Mouse (Mus musculus) c-Kit-negative CD71-positive TER-119-positive erythroid progenitor cells, embryonic 14.5 days (primary cell): ENCODE measurements at regions not wholly inside any gene's neighbourhood (a gene's known extent, or its start where the extent isn't known, plus 50 kb on each side); places are given as distances from the start of the nearest gene placed in this dataset.

Experiments
- DNase-seq: peaks from one replicate; pipeline ENCODE4 v3.0.0-alpha.2; 2013; ENCODE audit warnings: low read depth, low spot score

GRCm38 (mm10) chr17:62546286-62546685 is 334.8 kb downstream of the Efna5 start:
- DNase-seq = no peak

- no peak for DNase-seq
Observed at GRCm38 (mm10) chr17:62545330-62545729, 335.8 kb downstream of the Efna5 start.

DNA sequence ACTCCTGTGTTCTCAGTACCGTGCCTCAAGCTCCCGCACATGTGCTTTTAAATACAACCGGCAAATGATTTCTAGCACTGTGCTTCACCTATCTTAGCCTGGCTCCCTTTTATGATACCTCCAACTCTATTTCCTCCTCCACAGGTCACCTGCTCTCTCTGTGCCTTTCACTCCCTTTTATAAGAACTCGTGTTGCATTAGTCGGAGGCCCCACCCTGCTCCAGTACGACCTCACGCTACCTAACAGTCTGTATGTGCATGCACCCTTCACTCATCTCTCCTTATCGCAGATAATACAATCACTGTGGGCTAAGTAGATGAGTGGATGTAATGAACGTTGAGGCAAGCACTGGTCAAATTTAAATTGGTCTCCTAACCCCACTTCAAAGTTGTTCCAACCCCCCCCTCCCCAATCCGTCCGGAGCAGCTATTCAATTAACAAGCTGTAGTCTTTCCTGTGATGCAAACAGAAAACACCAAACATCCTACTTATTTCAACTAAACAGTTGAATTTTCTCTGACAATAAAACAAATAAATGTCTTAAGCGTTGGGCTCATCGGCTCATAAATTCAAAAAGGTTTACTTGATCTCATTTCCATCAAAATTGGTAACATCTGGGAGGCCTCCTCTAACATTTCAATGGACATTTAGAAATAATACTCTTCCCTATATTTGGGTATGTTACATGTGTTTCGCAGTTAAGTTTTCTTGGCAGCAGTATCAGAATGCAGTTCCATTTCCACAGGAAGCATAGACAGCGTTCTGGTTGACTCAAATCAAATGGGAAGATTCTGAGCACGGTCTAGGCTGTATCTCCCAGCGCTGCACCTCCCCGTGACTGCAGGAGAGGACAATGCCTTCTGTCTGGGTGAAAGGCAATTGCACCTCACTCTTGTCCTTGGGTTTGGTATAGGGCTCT is 337.8 kb downstream of the Efna5 start:
- no peak for DNase-seq

- DNase-seq = no peak
Observed at GRCm38 (mm10) chr17:62529911-62530310, 351.2 kb downstream of the Efna5 start.

DNA sequence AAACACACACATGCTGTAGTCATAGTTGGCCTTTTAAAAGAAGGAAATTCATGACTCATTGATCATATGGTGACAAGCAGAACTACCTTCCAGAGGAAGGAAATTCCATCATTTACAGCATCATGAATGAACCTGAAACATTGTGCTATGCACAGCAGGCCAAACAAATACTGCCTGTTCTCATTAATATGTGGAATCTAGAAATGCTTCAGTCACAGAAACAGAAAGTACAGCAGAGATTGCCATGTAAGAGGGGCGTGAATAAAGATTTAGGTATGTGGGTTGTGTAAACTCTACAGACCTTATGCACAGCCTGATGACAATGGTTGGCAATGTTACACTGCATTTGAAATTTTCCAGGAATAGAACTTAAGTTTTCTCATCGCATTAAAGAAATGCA is 353.6 kb downstream of the Efna5 start:
- DNase-seq = no peak

- DNase-seq = no peak
Observed at GRCm38 (mm10) chr17:62513635-62514034, 367.5 kb downstream of the Efna5 start.

DNA sequence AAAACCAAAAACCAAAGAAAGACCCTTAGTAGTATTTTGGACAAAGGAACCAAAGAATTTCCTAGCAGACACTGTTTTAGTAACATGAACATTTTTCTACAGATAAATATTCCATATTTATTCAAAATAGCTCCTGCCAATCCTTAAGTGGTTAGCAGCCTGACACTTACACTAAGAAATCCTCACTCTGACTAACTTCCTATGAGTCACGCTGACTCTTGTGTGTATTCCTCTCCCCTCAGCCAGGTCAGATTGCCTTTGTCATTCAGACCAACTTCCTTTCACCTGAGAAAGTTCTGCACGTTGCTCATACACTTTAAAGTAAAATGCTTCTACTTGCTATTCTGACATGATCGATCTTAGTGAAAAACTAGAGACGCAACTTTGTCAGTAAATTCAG is 370.9 kb downstream of the Efna5 start:
- DNase-seq = no peak

GRCm38 (mm10) chr17:62507766-62508485 is 373.2 kb downstream of the Efna5 start:
- DNase-seq = no peak

GRCm38 (mm10) chr17:62504691-62505090 is 376.4 kb downstream of the Efna5 start:
- no peak for DNase-seq

- DNase-seq = no peak
Observed at GRCm38 (mm10) chr17:62470739-62471138, 410.4 kb downstream of the Efna5 start.

- no peak for DNase-seq
Observed at GRCm38 (mm10) chr17:62469367-62469766, 411.8 kb downstream of the Efna5 start.

DNA sequence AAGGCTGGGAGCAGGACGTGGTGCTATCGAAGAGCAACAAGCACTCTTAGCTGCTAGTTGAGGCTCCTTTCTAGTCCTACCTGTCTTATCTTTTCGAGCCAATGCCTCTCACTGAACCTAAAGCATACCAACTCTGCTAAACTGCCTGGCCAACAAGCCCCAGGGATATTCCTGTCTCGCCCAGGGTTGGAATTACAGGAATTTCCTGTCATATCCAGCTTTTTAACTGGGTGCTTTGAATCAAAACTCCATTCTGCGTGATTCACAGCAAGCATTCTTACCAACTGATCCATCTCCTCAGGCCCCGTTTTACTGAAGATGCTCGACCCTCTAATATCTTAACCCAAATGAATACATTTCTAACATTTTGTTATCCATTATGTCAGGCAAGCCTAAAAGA is 412.3 kb downstream of the Efna5 start:
- no peak for DNase-seq

DNA sequence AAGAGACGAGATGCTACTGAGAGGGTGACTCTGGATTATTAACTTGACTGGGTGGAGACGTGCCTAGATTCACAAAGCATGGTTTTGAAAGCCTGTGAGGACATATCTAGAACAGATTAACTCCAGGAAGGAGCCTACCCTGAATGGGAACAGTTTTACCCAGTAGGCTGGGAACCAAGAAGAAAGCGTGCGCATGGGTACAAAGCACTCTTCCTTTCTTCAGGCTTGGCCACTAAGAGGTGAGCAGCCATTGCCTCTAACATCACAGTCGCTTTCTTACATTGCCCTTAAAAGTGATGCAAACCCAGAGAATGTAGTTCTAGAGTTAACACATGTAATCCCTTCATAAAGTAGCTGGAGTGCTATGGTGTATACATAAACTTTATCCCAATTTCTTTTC is 414.0 kb downstream of the Efna5 start:
- DNase-seq = no peak

DNA sequence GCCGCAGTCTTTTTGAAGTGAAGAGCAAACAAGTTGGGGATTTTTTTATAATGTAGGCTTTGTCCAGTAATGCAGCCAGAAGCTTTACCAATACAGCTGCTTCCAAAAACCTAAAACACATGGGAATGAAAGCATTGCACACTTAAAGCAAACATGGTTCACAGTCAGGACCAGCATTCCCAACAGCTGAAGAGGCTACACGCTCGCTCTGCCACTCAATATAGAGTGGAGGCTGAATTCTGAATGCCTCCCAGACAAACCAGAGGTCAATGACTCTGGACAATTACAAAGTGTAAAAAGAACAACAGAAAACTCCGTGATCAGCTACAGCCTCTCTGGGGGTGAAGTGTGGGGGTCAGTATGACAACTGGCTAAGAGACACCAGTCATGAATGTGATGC is 416.1 kb downstream of the Efna5 start:
- no peak for DNase-seq

- no peak for DNase-seq
Observed at GRCm38 (mm10) chr17:62464228-62464627, 416.9 kb downstream of the Efna5 start.

GRCm38 (mm10) chr17:62461304-62462245 is 419.5 kb downstream of the Efna5 start:
- DNase-seq = no peak

GRCm38 (mm10) chr17:62458964-62459363 is 422.2 kb downstream of the Efna5 start:
- DNase-seq = peak; percentile 11

DNA sequence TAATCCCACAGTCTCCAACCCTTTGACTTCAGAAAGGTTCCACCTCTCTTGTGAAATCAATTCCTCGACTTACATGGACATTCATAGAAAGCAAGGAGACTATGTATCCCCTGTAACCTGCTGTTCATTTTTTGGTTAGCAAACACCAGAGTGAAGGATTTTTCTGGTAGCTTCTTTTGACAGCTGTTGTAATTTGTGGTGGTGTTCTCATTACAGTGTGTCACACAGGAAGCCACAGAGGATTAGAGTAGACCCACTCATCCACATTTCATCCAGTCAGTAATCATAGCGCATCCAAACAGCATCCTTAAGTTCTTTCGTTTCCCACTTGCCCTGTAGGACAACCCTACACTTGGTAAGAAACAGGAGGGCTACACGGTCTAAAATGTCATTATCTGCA is 443.1 kb downstream of the Efna5 start:
- no peak for DNase-seq

- DNase-seq = no peak
Observed at GRCm38 (mm10) chr17:62436044-62436443, 445.1 kb downstream of the Efna5 start.

GRCm38 (mm10) chr17:62423476-62424385 is 457.4 kb downstream of the Efna5 start:
- no peak for DNase-seq

- no peak for DNase-seq
Observed at GRCm38 (mm10) chr17:62417584-62417983, 463.5 kb downstream of the Efna5 start.
